Mouse (Mus musculus): ENCODE data around the gene Ash1l. TPM values are rescaled to one million over a fixed set of nuclear protein-coding genes. Genes with fewer than 3 reads are reported as not detected.
"Not testable (repeated sequence)": the region's sequence is repeated elsewhere in the genome, so short reads cannot be mapped to it uniquely, and the experiment has no call there.

Gene Ash1l
- polyA plus RNA-seq, 1 experiment from 2014 or later = 19.1 TPM

DNA sequence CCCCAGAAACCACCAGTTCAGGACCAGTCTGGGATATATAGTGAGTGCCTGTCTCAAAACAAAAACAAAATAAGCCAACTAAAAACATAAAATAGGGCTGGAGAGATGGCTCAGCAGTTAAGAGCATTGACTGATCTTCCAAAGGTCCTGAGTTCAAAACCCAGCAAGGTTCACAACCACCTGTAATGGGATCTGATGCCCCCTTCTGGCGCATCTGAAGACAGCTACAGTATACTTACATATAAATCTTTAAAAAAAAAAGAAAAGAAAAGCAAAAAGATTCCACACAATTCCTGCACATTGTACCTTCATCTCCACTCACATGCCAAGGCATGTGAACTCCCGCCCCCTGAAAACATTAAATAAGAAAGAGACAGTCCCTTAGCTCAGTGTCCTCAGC is 24.8 kb upstream of the Ash1l start:
- H3K36me3 ChIP-seq = peaks cover 97% of the 10 kb centered on the region

GRCm38 (mm10) chr3:88929501-88929900 is 20.9 kb upstream of the Ash1l start:
- no peak overlapping the region; the same call in 1 of the 2 replicates for H3K27ac ChIP-seq (replicated peaks)
- H3K9ac ChIP-seq (replicated peaks) = no peak overlapping the region
- H3K27me3 ChIP-seq (replicated peaks) = no peaks in the 10 kb centered on the region
- H3K36me3 ChIP-seq = peaks cover 94% of the 10 kb centered on the region
- H3K9me3 ChIP-seq (replicated peaks) = no peaks in the 10 kb centered on the region
- 83% methylated on average over 3 of the region's 3 CpGs for WGBS
- no peaks in the 10 kb centered on the region for H3K4me1 ChIP-seq
- H3K4me2 ChIP-seq = no peak overlapping the region
- no peak for ATAC-seq (ENCODE audit: low FRiP score)
- H3K4me3 ChIP-seq (replicated peaks) = no peak overlapping the region

More for the DNA sequence above, 24.8 kb upstream of the Ash1l start:
- Histone ChIP-seq H3K27ac (replicated peaks) (no peak overlapping the region), H3K9ac (replicated peaks) (no peak overlapping the region), H3K27me3 (replicated peaks) (no peaks in the 10 kb centered on the region), H3K4me3 (replicated peaks) (no peak overlapping the region), H3K4me1 (no peaks in the 10 kb centered on the region), H3K9me3 (replicated peaks) (no peaks in the 10 kb centered on the region), H3K4me2 (no peak overlapping the region)
- ATAC-seq (ENCODE audit: low FRiP score) = no peak
- WGBS = 97% methylated on average over 2 of the region's 2 CpGs

- H3K36me3 ChIP-seq = peaks cover 65% of the 10 kb centered on the region
These were observed 11.4 kb upstream of the Ash1l start for GRCm38 (mm10) chr3:88939071-88939470.

DNA sequence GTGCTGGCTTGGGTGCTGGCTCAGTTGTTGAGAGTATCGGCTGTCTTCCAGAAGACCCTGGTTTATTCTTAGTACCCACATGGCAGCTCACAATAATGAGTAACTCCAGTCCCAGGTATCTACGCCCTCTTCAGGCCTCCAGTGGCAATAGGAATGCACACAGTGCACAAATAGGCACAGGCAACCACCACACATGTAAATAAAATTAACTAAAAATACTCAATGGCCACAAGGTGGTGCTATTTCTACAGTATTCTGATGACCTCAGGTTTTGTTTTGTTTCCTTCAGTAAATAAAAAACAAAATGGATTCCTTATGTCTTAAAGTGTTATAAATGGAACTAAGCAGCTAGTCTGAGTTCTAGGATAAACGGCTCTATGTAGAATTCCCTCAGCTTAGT is 10.7 kb upstream of the Ash1l start:
- ATAC-seq (ENCODE audit: low FRiP score) = no peak
- no peaks in the 10 kb centered on the region for H3K9me3 ChIP-seq (replicated peaks)
- H3K36me3 ChIP-seq = peaks cover 58% of the 10 kb centered on the region
- no peak overlapping the region for H3K9ac ChIP-seq (replicated peaks)
- H3K27ac ChIP-seq (replicated peaks) = no peak overlapping the region
- no peaks in the 10 kb centered on the region for H3K27me3 ChIP-seq (replicated peaks)
- 65% methylated on average over 3 of the region's 3 CpGs for WGBS
- H3K4me3 ChIP-seq (replicated peaks) = no peak overlapping the region
- H3K4me1 ChIP-seq = peaks cover 7% of the 10 kb centered on the region; the same call in 1 of the 2 replicates
- no peak overlapping the region for H3K4me2 ChIP-seq

More at GRCm38 (mm10) chr3:88939071-88939470, 11.4 kb upstream of the Ash1l start:
- Histone ChIP-seq H3K27ac (replicated peaks) (no peak overlapping the region), H3K4me3 (replicated peaks) (no peak overlapping the region), H3K4me2 (no peak overlapping the region), H3K4me1 (peaks cover 7% of the 10 kb centered on the region; the same call in 1 of the 2 replicates), H3K9ac (replicated peaks) (no peak overlapping the region), H3K27me3 (replicated peaks) (no peaks in the 10 kb centered on the region), H3K9me3 (replicated peaks) (no peaks in the 10 kb centered on the region)
- WGBS = 92% methylated on average over 10 of the region's 10 CpGs
- ATAC-seq (ENCODE audit: low FRiP score) = no peak

DNA sequence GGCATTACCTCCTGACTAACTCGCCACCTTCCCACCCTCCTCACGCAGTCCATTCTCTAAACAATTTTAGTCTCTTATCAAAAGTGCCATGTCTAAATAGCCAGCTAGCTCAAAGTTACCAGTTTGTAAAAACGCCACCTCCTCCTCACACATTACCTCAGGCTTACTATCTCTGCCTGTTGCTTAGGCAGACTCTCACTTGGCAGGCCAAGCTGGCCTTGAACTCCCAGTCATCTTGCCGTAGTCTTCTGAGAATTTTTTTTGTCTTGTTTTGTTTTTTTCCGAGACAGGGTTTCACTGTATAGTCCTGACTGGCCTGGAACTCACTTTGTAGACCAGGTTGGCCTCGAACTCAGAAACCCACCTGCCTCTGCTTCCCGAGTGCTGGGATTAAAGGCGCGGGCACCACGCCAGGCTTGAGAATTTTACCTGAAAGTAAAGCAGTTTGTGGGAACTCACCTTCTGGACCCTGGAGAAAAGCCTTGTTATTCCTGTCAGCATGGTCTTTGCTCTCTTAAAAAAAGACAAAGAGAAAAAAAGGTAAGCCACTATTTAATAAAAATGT is 8.0 kb upstream of the Ash1l start:
- no peak for ATAC-seq (ENCODE audit: low FRiP score)
- Histone ChIP-seq H3K4me2 (no peak overlapping the region), H3K9ac (replicated peaks) (no peak overlapping the region), H3K27ac (replicated peaks) (no peak overlapping the region), H3K4me1 (peaks cover 8% of the 10 kb centered on the region; the same call in 1 of the 2 replicates), H3K36me3 (peaks cover 38% of the 10 kb centered on the region), H3K27me3 (replicated peaks) (no peaks in the 10 kb centered on the region), H3K9me3 (replicated peaks) (no peaks in the 10 kb centered on the region), H3K4me3 (replicated peaks) (no peak overlapping the region)
- WGBS = 96% methylated on average over 10 of the region's 10 CpGs

DNA sequence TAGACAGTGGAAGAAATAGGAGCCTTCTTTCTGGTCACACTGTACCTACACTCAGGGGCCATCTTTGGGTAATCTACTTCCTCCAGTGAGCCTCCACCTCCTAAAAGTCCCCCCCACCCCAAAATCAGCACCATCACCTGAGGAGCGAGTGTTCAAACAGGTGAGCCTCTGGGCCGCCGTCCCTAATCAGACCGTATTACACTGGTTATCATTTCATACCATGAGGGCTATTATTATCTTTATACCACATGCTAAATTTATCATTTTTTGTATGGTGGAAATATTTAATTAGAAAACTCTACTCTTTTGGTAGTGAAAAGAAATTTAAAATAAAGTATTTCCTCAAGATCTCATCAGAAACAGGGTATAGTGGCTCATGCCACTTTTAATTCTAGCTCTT is 6.3 kb upstream of the Ash1l start:
- Histone ChIP-seq H3K4me1 (peaks cover 26% of the 10 kb centered on the region), H3K9me3 (replicated peaks) (no peaks in the 10 kb centered on the region), H3K4me2 (no peak overlapping the region), H3K4me3 (replicated peaks) (no peak overlapping the region), H3K27ac (replicated peaks) (no peak overlapping the region), H3K36me3 (peaks cover 27% of the 10 kb centered on the region), H3K27me3 (replicated peaks) (no peaks in the 10 kb centered on the region), H3K9ac (replicated peaks) (no peak overlapping the region)
- WGBS = 70% methylated on average over 4 of the region's 4 CpGs
- ATAC-seq (ENCODE audit: low FRiP score) = no peak

GRCm38 (mm10) chr3:88949786-88950575 is 441 bp upstream of the Ash1l start:
- Histone ChIP-seq H3K4me1 (peaks cover 43% of the 10 kb centered on the region), H3K27me3 (replicated peaks) (no peaks in the 10 kb centered on the region), H3K4me3 (replicated peaks) (peak overlapping the region; percentile 92), H3K36me3 (no peaks in the 10 kb centered on the region), H3K9ac (replicated peaks) (peak overlapping the region; percentile 95), H3K9me3 (replicated peaks) (no peaks in the 10 kb centered on the region), H3K4me2 (peak overlapping the region; percentile 62), H3K27ac (replicated peaks) (peak overlapping the region; percentile 100)
- WGBS = under 1% methylated on average over 69 of the region's 92 CpGs
- ATAC-seq (ENCODE audit: low FRiP score) = peak; percentile 93

GRCm38 (mm10) chr3:88951327-88951800 is 942 bp downstream of the Ash1l start:
- Histone ChIP-seq H3K9me3 (replicated peaks) (no peaks in the 10 kb centered on the region), H3K36me3 (no peaks in the 10 kb centered on the region), H3K4me2 (peak overlapping the region; percentile 62), H3K27ac (replicated peaks) (peak overlapping the region; percentile 100), H3K9ac (replicated peaks) (peak overlapping the region; percentile 95), H3K4me1 (peaks cover 43% of the 10 kb centered on the region), H3K4me3 (replicated peaks) (peak overlapping the region; percentile 92), H3K27me3 (replicated peaks) (no peaks in the 10 kb centered on the region)
- WGBS = 2% methylated on average over 5 of the region's 5 CpGs
- ATAC-seq (ENCODE audit: low FRiP score) = no peak

- Histone ChIP-seq H3K4me3 (replicated peaks) (no peak overlapping the region), H3K4me1 (peaks cover 33% of the 10 kb centered on the region), H3K4me2 (no peak overlapping the region; the same call in 1 of the 2 replicates), H3K9me3 (replicated peaks) (no peaks in the 10 kb centered on the region), H3K27ac (replicated peaks) (no peak overlapping the region), H3K36me3 (no peaks in the 10 kb centered on the region), H3K27me3 (replicated peaks) (no peaks in the 10 kb centered on the region), H3K9ac (replicated peaks) (no peak overlapping the region)
- no peak for ATAC-seq (ENCODE audit: low FRiP score)
- 88% methylated on average over 4 of the region's 4 CpGs for WGBS
These were observed 2.8 kb downstream of the Ash1l start for GRCm38 (mm10) chr3:88953246-88953645.

DNA sequence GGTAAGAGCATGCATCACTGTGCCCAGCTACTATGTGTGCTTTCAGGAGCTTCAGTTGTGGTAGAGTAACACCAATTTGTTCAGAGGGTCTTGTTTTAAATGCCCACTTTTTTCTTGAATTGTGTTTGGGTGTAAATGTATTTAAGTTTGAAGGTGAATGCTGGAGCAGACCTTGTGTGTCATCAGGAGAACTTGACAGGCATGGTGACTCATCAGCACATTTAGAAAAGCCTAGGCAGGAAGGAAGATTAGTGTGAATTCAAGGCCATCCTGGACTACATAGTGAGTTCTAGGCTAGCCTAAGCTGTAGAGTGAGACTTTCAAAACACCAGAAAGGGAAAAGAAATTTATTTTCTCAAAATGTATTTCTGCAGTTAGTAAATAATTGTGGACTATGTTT is 3.3 kb downstream of the Ash1l start:
- Histone ChIP-seq H3K9ac (replicated peaks) (no peak overlapping the region), H3K36me3 (no peaks in the 10 kb centered on the region), H3K4me2 (no peak overlapping the region), H3K27ac (replicated peaks) (no peak overlapping the region), H3K27me3 (replicated peaks) (no peaks in the 10 kb centered on the region), H3K4me3 (replicated peaks) (no peak overlapping the region), H3K9me3 (replicated peaks) (no peaks in the 10 kb centered on the region), H3K4me1 (peaks cover 28% of the 10 kb centered on the region)
- ATAC-seq (ENCODE audit: low FRiP score) = no peak

- not testable (repeated sequence) for H3K9ac ChIP-seq (replicated peaks); ATAC-seq (ENCODE audit: low FRiP score); H3K36me3 ChIP-seq; H3K4me2 ChIP-seq; H3K4me3 ChIP-seq (replicated peaks); H3K9me3 ChIP-seq (replicated peaks); H3K27me3 ChIP-seq (replicated peaks); H3K27ac ChIP-seq (replicated peaks); H3K4me1 ChIP-seq
These were observed 12.8 kb downstream of the Ash1l start for GRCm38 (mm10) chr3:88963211-88963610.

DNA sequence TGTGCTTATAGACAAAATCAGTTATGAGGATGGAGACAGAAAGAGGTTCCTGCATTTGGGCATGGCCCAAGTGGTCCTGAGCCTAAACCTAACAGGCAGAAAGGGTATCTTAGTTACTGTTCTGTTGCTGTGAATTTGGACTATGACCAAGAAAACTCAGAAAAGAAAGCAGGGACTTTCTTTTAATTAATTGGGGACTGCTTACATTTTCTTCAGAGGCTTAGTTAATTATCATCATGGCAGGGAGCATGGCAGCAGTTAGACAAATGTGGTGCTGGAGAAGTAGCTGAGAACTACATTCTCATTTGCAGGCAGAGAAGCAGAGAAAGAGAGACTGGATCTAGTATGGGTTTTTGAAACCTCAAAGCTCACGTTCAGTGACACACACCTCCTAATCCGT is 24.6 kb downstream of the Ash1l start:
- H3K27me3 ChIP-seq (replicated peaks) = no peaks in the 10 kb centered on the region
- no peak overlapping the region for H3K9ac ChIP-seq (replicated peaks)
- peak overlapping the region; percentile 15; the same call in 1 of the 2 replicates for H3K27ac ChIP-seq (replicated peaks)
- H3K4me3 ChIP-seq (replicated peaks) = no peak overlapping the region
- H3K4me2 ChIP-seq = no peak overlapping the region
- no peaks in the 10 kb centered on the region for H3K36me3 ChIP-seq
- no peak for ATAC-seq (ENCODE audit: low FRiP score)
- H3K9me3 ChIP-seq (replicated peaks) = no peaks in the 10 kb centered on the region
- WGBS = 72% methylated on average over 2 of the region's 2 CpGs
- peaks cover 17% of the 10 kb centered on the region; the same call in 1 of the 2 replicates for H3K4me1 ChIP-seq

Measured in neural tube, embryonic 15.5 days (tissue).